Mouse (Mus musculus) kidney, adult 2 months (tissue): Measurements from ENCODE around the gene Zfp940.

Source experiments
- CTCF ChIP-seq: fragments of 200-500 bp; conservative IDR thresholded peaks from 2 replicates; pipeline ENCODE4 v1.5.1; 2011; ENCODE audit warnings: low read depth, mild to moderate bottlenecking, control low read depth, low read length, moderate library complexity, mixed read lengths; ENCODE audit not compliant: insufficient read depth, insufficient read length
- POLR2A ChIP-seq: fragments of 200-500 bp; IDR thresholded peaks from one replicate; pipeline ENCODE4 v1.6.1; 2011; ENCODE audit warnings: low read depth, low read length, control low read depth

- TF ChIP-seq CTCF (no peak), POLR2A (no peak)
Measured at GRCm38 (mm10) chr7:29812244-29812643, 41.2 kb downstream of the Zfp940 start.
